In the genomic region with DNA sequence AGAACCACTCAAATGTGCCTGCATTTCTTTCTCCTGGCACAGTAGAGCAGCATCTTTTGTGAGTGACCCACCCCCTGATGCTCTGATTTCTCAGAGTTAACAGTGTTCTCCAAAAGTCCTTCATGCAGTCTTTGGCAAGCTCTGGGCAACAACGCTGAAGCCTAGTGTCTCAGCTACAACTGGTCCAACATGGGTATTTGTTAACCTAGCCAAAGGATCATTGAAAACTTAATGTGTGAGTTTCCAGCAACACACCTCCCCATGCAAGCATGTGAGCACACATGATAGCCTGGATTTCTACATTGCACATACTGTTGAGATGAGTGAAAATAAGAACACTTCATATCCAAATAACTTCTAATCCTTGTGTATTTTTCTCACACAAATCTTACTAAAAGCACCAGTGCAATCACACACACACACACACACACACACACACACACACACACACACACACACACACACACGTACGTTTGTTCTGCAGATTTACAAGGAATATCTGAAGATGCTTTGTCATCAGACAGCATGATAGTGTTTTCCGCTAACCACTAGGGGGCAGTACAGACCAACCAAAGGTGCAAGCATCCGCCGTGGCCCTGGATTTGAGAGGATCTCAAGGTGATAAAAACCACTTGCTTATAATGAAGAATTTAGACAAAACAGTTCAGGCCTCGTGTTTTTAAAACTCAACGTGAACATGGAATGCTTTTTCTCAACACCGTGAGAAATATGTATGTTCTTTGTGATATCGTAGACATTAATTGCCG, we compare ENCODE assay signal across 9 mouse cellular contexts. TPM values are rescaled to one million over a fixed set of nuclear protein-coding genes. Genes with fewer than 3 reads are reported as not detected.
DNase-seq lines count a peak whose midpoint lies in the region; ATAC-seq lines count a peak whose summit lies in the region.
"Had no signal": no experiment of that assay in that cellular context is flagged by ENCODE, and none has a peak within 500 bp of the region (broad histone marks: within the 10 kb centered on the region; RNA-seq: fewer than 3 reads in every experiment).

No protein-coding gene starts in this region.

- peak; percentile 88 for DNase-seq in CD4-positive, CD25-positive, alpha-beta regulatory T cell, adult 2 months (ENCODE audit: low read depth, low spot score)
- DNase-seq in adrenal gland, postnatal 14 days = peak; percentile 93
- peak; percentile 81 for DNase-seq in embryo, embryonic 9.5 days (ENCODE audit: extremely low spot score)
- peak; percentile 76 to 92 for DNase-seq in heart, adult 18-20 months
- peak; percentile 92 for DNase-seq in kidney, postnatal 10 days
- DNase-seq in liver, embryonic 11.5 days (ENCODE audit: low spot score) = peak; percentile 49
- peak; percentile 41 to 48 for DNase-seq in thymus, adult 18-20 months

- no peak for ATAC-seq in liver, embryonic 11.5 days (replicated peaks; ENCODE audit: low FRiP score)
- ATAC-seq in neural tube, embryonic 14.5 days (ENCODE audit: low read depth) = peak; percentile 82

- no peak overlapping the region for H3K4me2 ChIP-seq in liver, embryonic 11.5 days
- H3K4me2 ChIP-seq in neural tube, embryonic 14.5 days (ENCODE audit: low read depth, low read length) = no peak overlapping the region
- H3K4me2 ChIP-seq: heart, embryonic 13.5 days had no signal

- no peak overlapping the region for H3K4me3 ChIP-seq in liver, embryonic 11.5 days (ENCODE audit: low read depth, low read length)
- no peak overlapping the region for H3K4me3 ChIP-seq in neural tube, embryonic 14.5 days (ENCODE audit: low read depth, low read length)
- H3K4me3 ChIP-seq: heart, embryonic 13.5 days had no signal

- no peaks in the 10 kb centered on the region for H3K4me1 ChIP-seq in liver, embryonic 11.5 days (replicated peaks; ENCODE audit: control insufficient read depth, insufficient read depth, low read length)
- H3K4me1 ChIP-seq in neural tube, embryonic 14.5 days (ENCODE audit: control insufficient read depth, insufficient read depth, low read length) = no peaks in the 10 kb centered on the region

- H3K9ac ChIP-seq in liver, embryonic 11.5 days (ENCODE audit: low read depth, low read length) = no peak overlapping the region
- H3K9ac ChIP-seq in neural tube, embryonic 14.5 days (replicated peaks; ENCODE audit: low read depth, low read length) = no peak overlapping the region
- H3K9ac ChIP-seq: heart, embryonic 13.5 days had no signal

- no peak overlapping the region for H3K27ac ChIP-seq in liver, embryonic 11.5 days (ENCODE audit: low read depth, low read length)
- no peak overlapping the region for H3K27ac ChIP-seq in neural tube, embryonic 14.5 days (ENCODE audit: low read depth, low read length)
- H3K27ac ChIP-seq: heart, embryonic 13.5 days had no signal

- H3K36me3 ChIP-seq in liver, embryonic 11.5 days (ENCODE audit: control insufficient read depth, insufficient read depth, low read length) = no peaks in the 10 kb centered on the region
- no peaks in the 10 kb centered on the region for H3K36me3 ChIP-seq in neural tube, embryonic 14.5 days (ENCODE audit: control insufficient read depth, insufficient read depth, low read length)
- H3K36me3 ChIP-seq: heart, embryonic 13.5 days had no signal

- no peaks in the 10 kb centered on the region for H3K9me3 ChIP-seq in liver, embryonic 11.5 days (ENCODE audit: control insufficient read depth, low read length)
- no peaks in the 10 kb centered on the region for H3K9me3 ChIP-seq in neural tube, embryonic 14.5 days (ENCODE audit: control insufficient read depth, low read length)
- H3K9me3 ChIP-seq: heart, embryonic 13.5 days had no signal

- H3K27me3 ChIP-seq in liver, embryonic 11.5 days (replicated peaks; ENCODE audit: control insufficient read depth, insufficient read depth, low read length) = no peaks in the 10 kb centered on the region
- no peaks in the 10 kb centered on the region for H3K27me3 ChIP-seq in neural tube, embryonic 14.5 days (ENCODE audit: control insufficient read depth, insufficient read depth, low read length)
- H3K27me3 ChIP-seq: heart, embryonic 13.5 days had no signal

- WGBS in liver, embryonic 11.5 days = 26% methylated on average over 11 of the region's 11 CpGs
- WGBS in neural tube, embryonic 14.5 days = 20% methylated on average over 11 of the region's 11 CpGs

RNA-seq across cellular contexts. Expression of a gene that starts 56.9 kb away (rescaled TPM):
- 8.9 TPM in 1 of 2 replicates, not detected in the other for total RNA-seq in adrenal gland, postnatal 14 days (2021)
- total RNA-seq in heart, adult 18-20 months (2021) = 1 to 10 TPM in 1 of 2 experiments, not detected in 1; 1.3 TPM
- polyA plus RNA-seq in liver, embryonic 11.5 days (2014; fragmentation: Nextera tagmentation; extraction: Ambion mirVana) = 0.53 TPM in 1 of 2 replicates, not detected in the other
- not detected in 2 replicates for polyA plus RNA-seq in neural tube, embryonic 14.5 days (2014; fragmentation: Nextera tagmentation; extraction: Ambion mirVana)
- polyA plus RNA-seq: heart, embryonic 13.5 days had no signal
